Mouse (Mus musculus): ENCODE measurements around the gene Fgfr2.

- TF ChIP-seq EP300 (IDR thresholded peaks at IDR 0.05; ENCODE audit: low read depth) (no peak), CTCF (IDR thresholded peaks at IDR 0.05; ENCODE audit: low read depth) (no peak)
These were observed 1571.7 kb downstream of the Fgfr2 start for GRCm38 (mm10) chr7:131551471-131551870.

All from liver, postnatal 0 days (tissue).